Mouse (Mus musculus): ENCODE data around the gene Commd1.

The Commd1 gene

DNA sequence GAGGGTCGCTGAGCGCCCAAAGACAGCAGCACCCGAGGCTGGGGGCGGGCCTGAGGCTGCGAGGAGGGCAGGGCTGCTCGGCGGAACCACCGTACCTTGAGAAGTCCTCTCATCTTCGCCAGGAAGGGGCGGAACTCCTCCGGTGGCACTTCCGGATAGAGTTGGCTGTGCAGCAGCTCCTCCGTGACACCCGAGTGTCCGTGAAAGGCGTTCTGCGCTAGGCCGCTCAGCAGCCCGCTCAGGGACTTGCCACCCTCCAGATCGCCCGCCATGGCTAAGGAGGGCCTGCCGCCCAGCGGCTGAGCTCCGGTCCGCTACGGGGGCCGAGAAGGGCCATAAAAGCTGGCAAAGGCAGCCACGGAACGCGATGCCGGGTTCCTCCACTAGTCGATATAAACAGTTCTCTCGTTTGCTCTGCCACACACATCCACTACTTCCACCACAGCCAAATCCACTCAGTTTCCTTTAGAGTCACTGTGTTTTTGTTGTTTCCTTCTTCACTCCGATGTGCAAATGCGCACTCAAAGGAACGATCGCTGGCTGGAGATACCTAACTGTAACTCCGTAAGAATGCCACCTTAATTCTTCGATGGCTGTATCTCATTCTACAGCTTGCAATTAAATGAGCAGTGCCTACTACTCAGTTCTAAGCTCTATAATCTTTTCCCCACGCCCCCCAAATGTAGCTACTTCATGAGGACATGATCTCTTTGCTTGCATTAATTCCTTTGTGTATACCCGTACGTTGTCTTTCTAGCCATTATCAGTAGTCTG is at the start of gene Commd1, which contains the start of gene Gm28048:
Commd1 (minus strand) TSS at position 399 of the 774 bp plus-strand sequence.
Gm28048 (minus strand) TSS at position 107 of the 774 bp plus-strand sequence.
- in situ Hi-C loops (cut with MboI, MseI) = no loop called here

DNA sequence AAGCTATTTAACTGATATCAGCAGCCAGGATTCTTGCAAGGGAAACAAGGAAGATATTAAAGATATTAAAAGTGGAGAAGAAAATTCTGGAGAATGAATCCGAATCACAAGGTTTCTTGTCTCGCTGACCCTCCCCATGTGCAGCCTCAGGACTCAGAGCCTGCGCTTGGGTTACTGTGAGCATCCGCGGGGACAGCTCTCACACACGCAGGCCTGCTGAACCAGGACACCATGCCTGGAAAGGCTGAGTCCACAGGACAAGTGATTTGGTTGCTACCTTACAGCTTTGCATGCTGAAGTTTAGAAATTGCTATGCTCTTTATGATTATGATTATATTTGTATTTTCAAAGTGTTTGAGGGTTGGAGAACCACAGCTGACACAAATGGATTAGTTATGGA is 47.2 kb upstream of the Commd1 start:
- in situ Hi-C loops (cut with MboI, MseI) = no loop called here

DNA sequence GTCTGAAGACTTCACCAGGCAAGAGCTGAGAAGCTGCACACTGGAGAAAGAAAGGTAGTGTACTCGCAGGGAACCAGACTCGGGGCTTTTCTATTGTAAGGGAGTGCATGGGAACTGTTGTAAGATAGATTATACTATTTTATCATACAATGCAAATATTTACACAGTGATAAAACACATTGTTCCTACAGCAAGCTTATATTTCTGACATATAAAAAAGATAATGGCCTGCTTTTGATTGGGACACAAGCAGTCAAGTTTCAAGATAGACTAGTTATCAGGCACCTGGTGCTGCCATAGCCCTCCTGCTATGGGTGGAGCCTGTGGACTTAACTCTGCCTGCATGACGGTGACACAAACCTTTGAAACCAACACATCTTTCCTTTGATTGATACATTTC is 46.8 kb upstream of the Commd1 start:
- in situ Hi-C loops (cut with MboI, MseI) = no loop called here

DNA sequence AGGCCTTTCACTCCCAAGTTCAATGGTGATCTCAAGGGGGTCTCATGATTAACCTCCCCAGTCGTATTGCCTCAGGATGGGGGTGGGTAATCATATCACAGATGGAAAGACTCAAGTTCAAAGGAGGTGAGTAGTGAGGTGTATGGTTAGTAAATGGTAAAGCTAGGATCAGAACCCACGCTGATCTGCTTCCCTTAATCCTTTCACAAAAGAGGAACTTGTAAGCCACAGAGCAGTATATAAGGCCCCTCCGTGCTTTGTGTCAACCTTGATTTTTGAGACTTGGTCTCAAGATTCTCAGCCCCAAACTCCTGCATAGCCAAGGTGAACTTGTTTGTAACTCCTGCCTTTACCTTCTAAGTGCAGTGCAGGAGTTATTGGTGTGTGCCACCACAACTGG is 42.0 kb upstream of the Commd1 start:
- in situ Hi-C loops (cut with MboI, MseI) = no loop called here

DNA sequence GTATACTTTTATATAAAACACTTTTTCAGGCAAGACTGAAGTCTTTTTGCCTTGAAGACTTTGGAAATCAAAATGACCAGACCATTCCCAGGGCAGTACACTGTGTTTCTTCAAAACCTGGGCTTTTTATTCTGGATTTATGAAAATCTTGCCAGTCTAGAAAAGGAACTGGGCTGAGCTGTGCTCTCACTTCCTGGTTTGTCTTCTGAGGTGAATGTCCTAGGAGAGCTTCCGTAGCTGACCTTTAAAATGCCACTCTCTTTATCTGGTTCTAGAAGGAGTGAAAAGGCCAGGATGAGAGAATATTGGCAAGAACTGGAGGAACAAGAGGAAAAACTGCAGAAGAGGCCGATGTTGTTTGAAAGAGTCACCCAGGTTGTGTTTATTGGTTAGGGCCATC is 41.0 kb upstream of the Commd1 start:
- in situ Hi-C loops (cut with MboI, MseI) = no loop called here

DNA sequence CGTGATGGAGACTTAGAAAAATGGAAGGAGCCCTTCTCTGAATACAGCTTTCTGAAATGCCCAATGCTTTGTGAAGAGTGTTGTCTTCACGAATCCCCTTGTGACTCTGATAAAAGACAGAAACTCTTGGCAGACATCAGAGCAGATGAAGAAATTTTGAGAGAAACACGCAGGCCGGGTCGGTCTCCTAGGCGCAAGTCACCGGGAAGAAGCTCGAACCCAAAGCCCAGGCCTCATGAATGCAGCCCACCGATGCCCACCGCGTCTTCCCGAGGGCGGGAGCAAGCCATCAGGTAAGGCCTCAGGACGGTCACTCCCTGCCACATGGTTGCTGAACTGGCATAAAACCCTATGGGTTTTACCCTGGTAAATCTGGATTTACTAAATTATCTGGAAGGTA is 38.7 kb upstream of the Commd1 start:
- in situ Hi-C loops (cut with MboI, MseI) = no loop called here

DNA sequence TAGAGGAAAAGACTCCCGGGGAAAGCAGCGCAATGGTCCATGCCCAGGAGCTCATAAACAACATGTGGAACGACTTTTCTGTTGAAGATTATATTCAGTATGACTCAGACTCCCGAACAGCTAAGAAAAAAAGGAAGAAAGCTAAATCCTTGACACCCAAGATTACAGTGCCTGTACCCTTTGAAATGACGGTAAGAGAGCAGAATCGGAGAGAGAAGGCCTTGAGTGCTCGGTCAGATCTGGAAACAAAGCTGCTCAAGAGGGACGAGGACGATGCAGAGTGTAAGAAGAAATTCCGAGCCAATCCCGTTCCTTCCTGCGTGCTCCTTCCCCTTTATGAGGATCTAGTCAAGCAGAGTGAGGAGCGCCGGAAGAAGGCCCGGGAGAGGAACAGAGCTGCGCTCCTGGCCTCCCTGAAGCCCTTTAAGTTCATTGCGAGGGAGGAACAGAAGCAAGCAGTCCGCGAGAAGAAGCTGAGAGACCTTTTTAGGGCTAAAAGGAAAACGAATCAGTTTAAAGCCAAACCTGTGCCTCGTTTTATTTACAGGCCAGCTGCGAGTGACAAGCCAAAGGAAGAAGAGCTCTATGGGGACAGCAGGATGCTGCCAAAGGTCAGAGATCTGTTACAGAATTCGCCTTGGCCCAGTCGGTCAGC is 38.1 kb upstream of the Commd1 start:
- in situ Hi-C loops (cut with MboI, MseI) = no loop called here

DNA sequence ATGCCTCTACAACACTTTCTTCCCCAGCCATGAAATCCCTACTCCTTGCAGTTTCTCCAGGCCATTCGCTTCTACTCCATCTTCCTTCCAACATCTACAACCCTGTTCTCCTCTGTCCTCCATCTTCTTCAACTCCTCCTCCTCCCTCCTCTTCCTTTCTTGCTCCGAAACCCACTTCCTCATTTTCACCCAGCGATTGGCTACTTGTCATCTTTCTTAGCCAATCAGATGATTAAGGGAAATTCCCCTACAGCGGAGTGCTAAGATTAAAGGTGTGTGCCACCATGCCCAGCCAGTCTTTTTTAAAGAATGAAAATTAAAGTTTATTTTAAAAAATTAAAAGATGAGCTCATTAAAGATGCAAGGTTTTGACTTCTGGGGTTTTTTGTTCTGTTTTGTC is 35.8 kb upstream of the Commd1 start:
- in situ Hi-C loops (cut with MboI, MseI) = no loop called here

DNA sequence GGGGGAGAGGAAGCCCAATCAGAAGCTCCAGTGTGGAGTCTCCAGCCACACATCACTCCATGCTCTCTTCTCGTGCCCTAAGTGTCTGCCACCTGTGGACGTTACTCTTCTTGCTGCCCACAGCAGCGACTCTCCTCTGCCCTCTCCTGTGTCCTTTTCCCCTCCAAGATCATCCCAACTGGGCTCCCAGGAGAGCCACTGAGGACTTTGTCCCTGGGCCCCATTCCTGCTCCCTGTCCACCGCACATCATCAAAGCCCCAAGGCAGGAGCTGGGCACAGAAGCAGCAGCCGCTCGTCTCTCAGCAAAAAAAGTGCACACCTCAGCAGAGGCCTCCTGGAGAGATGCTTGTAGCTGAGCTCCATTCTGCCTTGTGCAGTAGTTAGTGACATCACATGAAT is 32.8 kb upstream of the Commd1 start:
- in situ Hi-C loops (cut with MboI, MseI) = no loop called here

DNA sequence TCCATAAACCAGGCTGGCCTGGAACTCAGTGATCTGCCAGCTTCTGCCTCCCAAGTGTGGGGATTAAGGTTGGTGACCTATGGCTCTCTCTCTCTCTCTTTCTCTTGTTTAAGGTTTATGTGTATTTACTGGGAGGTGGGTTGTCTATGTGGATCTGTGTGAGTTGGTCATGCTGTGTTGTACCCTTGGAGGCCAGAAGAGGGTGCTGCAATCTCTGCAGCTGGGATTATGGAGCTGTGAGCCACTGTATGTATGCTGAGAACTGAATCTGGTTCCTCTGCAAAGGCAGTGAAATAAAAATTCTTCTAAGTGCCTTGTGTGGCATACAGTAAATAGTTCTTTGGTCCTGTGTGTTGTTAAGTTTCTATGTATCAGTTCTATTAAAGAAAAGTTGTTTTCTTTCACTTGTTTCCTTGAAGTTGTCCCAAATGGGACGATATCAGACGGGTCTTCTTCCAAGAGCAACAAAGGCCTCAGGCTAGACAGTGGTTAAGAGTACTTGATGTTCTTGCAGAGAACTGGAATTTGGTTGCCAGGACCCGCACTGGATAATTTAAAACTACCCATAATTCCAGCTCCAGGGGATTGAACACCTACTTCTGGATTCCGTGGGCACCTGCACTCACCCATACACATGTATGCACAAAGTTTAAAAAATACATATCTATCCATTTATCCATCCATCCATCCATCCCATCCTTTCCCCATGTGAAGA is 31.6 kb upstream of the Commd1 start:
- in situ Hi-C loops (cut with MboI, MseI) = no loop called here

DNA sequence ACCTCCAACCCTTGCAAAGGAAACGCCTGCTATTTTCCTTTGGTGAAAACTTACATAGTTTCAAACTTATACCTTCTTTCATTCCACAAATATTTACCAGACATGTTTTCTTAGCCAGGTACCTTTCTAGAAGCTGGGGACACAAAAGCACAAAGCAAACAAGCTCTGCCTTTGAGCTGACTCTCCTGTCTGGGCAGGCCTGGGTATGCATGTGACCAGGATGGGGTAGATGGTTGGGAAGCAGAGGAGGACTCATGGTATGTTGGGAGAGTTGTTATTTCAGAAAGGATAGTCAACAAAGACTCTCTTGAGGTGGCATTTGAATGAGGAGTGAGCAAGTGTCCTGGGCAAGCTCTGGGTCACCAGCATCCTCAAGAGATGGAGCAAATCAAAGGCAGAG is 30.9 kb upstream of the Commd1 start:
- in situ Hi-C loops (cut with MboI, MseI) = no loop called here

DNA sequence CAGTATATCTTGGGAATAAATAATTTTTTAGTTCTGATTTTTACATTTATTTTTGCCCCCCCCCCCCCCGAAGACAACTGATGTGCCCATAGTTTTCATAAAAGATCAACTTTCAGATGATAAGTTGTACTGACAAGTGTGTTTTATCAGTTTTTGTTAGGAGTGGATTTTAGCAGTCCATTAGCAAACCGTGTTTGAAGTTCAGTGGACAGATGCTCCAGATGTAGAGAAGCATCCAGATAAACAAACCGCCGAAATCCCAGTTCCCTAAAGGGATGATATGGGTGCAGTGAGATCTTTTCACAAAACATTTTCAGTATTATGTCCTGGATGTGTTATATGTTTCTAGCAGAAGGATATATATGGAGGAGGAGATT is 26.6 kb upstream of the Commd1 start:
- in situ Hi-C loops (cut with MboI, MseI) = loop anchor here (5.0 kb wide), 1 partner anchor 263 kb away; no protein-coding TSS in a partner anchor

DNA sequence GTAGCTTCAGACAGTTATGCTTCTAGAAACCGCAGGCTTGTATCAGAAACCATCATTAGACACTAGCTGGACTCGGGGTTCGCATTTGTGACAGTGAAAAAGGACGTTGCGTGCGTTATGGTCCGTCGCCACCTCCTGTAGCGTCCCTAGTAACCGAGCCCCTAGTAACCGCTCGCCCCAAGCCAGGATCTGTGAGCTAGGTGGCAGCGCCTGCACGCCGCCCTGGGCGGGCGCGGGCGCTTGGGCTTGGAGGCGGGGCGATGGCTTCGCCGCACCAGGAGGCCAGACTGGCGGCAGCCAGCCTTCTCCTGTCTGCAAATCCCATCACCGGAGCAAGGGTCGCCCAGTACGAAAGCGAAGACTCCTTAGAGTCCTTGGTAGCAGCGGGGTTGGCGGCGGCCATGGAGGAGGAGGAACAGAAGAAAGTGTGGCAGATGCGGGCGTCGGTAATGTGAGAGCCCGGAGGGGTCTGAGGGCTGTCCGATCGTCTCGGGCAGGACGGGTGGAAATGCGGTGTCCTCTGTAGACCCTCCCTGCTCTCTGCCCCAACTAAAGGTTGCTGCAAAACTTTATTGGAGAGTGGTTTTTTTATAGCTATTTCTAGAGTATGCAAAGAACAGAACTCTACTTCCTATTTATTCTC is 26.1 kb upstream of the Commd1 start:
- in situ Hi-C loops (cut with MboI, MseI) = loop anchor here (5.0 kb wide), 1 partner anchor 264 kb away; no protein-coding TSS in a partner anchor

DNA sequence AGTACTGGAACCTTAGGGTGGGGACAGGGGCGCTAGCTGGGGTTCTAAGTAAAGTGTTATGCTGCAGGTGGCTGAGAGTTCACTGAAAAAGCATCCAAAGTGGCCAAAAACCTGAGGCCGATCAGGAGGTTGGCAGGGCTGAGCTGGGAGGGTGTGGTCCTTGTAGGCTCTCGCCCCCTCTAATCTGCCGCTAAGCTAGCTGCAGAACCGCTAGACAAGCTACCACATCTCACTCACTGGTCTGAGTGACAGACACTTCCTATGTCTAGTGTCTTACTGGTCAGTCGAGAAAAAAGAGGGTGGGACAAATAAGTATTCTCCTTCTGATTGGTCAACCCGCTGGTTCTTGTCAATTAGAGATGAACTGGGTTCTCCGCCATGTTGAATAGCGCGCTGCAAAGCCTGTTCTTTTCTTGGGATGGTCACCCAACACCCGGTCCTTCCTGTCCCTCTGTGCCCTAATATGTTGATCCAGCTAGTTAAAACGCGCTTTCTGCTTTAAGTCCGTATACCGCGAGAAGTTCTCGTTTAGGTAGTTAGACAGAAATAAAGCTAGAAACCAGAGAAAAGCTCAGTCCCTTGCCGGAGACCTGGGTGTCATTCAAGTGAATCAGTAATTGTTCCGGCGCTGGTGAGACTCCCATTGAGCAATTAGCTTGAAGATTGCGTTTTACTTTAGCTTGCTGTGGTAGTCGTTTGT is 25.4 kb upstream of the Commd1 start, which contains the start of gene Fam161a:
Fam161a (plus strand) TSS at position 51 of the 700 bp plus-strand sequence.
- in situ Hi-C loops (cut with MboI, MseI) = loop anchor here (5.0 kb wide), 1 partner anchor 265 kb away; no protein-coding TSS in a partner anchor

DNA sequence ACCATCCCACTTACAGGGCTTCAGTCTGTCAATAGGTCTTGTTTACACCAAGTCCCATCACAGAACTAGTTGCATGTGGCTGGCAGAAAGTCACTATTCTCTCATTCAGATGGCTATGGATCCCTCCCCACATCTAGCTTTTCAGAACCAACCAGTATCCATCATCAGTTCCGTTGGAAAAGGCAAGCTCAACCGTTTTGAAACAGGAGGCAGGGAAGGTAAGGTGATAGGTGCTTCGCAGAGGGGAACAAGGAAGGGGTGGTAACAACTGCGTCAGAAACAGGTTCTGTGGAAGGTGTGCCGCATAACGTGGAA is 24.9 kb upstream of the Commd1 start:
- in situ Hi-C loops (cut with MboI, MseI) = loop anchor here (5.0 kb wide), 1 partner anchor 265 kb away; no protein-coding TSS in a partner anchor

DNA sequence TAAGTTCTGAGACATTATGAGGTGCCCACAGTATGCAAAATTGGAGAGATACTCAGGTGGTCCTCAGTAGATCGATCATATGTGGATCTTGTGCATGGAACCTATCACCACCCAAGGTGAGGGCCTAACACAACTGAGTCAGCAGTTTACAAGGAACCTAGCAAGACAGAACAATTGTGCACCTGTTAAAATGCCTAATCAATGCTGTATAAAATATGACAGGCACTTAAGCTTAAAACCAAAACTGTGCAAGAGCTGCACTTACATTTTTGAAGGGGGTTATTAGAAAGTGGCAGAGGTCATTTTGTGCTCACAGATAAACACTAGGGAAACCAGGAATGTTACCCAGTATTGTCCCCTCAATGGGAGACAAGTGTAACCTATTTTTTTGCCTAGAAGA is 23.1 kb upstream of the Commd1 start:
- in situ Hi-C loops (cut with MboI, MseI) = loop anchor here (5.0 kb wide), 1 partner anchor 267 kb away; no protein-coding TSS in a partner anchor

DNA sequence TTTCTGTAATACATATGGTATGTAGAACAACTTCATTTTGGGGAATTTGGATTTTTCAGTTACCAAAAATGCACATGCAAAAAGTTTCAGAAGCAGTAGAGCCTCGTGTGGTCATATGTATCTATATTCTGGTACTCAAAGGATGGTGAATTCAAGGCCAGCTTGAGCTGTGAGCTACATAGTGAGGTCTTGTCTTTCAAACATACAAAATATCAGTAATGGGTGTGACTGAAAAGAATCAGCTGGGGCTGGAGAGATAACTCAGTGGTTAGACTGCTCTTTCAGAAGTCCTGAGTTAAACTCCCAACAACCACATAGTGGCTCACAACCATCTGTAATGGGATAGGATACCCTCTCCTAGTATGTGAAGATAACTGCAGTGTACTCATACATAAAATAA is 16.1 kb upstream of the Commd1 start:
- in situ Hi-C loops (cut with MboI, MseI) = no loop called here

DNA sequence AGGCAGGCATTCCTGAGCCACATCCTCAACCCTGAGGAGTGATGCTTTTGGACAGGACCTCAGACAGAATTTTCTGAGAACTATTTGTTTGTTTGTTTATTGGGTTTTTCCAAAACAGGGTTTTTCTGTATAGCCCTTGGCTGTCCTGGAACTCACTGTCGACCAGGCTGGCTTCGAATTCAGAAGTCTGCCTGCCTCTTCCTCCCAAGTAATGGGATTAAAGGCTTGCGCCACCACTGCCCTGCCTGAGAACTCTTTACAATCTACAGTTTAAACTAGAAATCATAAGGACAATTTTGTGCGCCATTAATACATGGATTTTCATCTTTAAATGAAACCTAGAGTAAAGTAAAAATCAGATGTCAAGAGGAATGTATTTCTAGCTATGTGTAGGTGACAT is 13.3 kb upstream of the Commd1 start:
- in situ Hi-C loops (cut with MboI, MseI) = no loop called here

DNA sequence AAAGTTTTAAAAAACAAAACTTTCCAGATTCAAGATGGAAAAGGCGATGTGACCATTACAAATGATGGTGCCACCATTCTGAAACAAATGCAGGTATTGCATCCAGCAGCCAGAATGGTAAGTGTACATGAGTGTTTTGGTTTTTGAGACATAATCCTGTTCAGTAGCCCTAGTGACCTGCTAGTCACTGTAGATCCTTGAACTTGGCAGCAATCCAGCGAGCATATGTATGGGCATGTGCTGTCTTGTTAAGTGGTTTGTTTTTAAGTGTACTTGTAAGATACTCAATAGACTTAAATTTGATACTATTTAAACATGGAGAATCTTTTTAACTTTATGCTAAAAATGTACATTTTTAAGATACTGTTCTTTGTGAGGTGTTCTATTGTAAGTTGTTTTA is 12.1 kb upstream of the Commd1 start:
- in situ Hi-C loops (cut with MboI, MseI) = no loop called here

DNA sequence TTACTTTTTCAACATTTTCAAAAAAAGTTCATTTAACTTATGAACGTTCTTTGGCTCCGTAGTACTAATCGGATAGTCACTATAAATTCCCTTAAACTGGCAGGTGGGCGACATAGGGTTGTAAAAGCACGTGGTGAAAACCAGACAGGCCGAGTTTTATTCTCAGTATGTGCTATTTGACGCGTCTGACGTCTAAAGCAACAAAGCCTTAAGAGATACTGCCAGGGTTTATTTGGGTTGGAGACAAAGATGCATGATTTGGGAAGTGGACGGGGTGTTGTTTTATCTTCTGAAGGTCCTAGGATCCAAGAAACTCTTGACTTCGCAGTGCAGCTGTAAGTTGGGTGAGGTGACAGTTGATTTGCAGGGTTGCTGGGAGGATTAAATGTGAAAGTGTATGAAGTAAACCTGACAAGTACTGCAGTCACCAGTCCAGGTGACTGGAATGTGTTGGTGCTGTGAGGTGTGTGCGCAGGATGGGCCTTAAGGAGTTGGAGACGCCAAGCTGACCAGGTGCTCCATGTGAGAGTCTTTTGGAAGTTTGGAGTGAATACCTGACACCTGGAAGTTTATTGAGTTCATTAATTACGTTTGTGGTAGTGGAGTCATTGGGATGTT is 9.1 kb upstream of the Commd1 start:
- in situ Hi-C loops (cut with MboI, MseI) = no loop called here

Measured in T-helper 1 cell (primary cell).